Comparison of ENCODE assay signal across 9 mouse cellular contexts in genomic region chr13:63255519-63256011, GRCm38 (mm10).
DNase-seq lines count a peak whose midpoint lies in the region; ATAC-seq lines count a peak whose summit lies in the region.
"Had no signal": no experiment of that assay in that cellular context is flagged by ENCODE, and none has a peak within 500 bp of the region (broad histone marks: within the 10 kb centered on the region; RNA-seq: fewer than 3 reads in every experiment).

No protein-coding gene starts in this region.

- H3K4me3 ChIP-seq in embryonic facial prominence, embryonic 12.5 days: no peak overlapping the region
- H3K4me3 ChIP-seq in embryonic facial prominence, embryonic 10.5 days: no peak overlapping the region
- no peak overlapping the region for H3K4me3 ChIP-seq in embryonic facial prominence, embryonic 15.5 days (replicated peaks)
- H3K4me3 ChIP-seq: midbrain, embryonic 12.5 days had no signal

- 78% methylated on average over 5 of the region's 5 CpGs for WGBS in embryonic facial prominence, embryonic 12.5 days
- WGBS in embryonic facial prominence, embryonic 10.5 days: 85% methylated on average over 5 of the region's 5 CpGs
- WGBS in embryonic facial prominence, embryonic 15.5 days: 70% methylated on average over 5 of the region's 5 CpGs

- peaks cover 56% of the 10 kb centered on the region for H3K4me1 ChIP-seq in embryonic facial prominence, embryonic 12.5 days
- H3K4me1 ChIP-seq in embryonic facial prominence, embryonic 10.5 days: peaks cover 49% of the 10 kb centered on the region
- H3K4me1 ChIP-seq in embryonic facial prominence, embryonic 15.5 days: peaks cover 82% of the 10 kb centered on the region

- no peak overlapping the region for H3K9ac ChIP-seq in embryonic facial prominence, embryonic 12.5 days
- no peak overlapping the region for H3K9ac ChIP-seq in embryonic facial prominence, embryonic 15.5 days
- H3K9ac ChIP-seq: midbrain, embryonic 12.5 days had no signal

- DNase-seq in embryonic facial prominence, embryonic 10.5 days (ENCODE audit: low spot score): no peak
- peak; percentile 74 for DNase-seq in kidney, adult 9 months
- DNase-seq in lung, postnatal 4 days: peak; percentile 61 to 70
- DNase-seq in T-cell, adult 2 months (ENCODE audit: low spot score): no peak
- DNase-seq in urinary bladder, postnatal 4 days (ENCODE audit: low spot score in 2 of 2): no peak
- DNase-seq in spleen, postnatal 10 days (ENCODE audit: low spot score in 2 of 2): no peak

- H3K9me3 ChIP-seq in embryonic facial prominence, embryonic 12.5 days: no peaks in the 10 kb centered on the region
- 0 out of 2 replicates have a peak, but pooled peaks cover 4% of the 10 kb centered on the region for H3K9me3 ChIP-seq in embryonic facial prominence, embryonic 10.5 days
- no peaks in the 10 kb centered on the region for H3K9me3 ChIP-seq in embryonic facial prominence, embryonic 15.5 days (replicated peaks)
- H3K9me3 ChIP-seq: midbrain, embryonic 12.5 days had no signal

- H3K36me3 ChIP-seq in embryonic facial prominence, embryonic 12.5 days: peaks cover 24% of the 10 kb centered on the region
- peaks cover 31% of the 10 kb centered on the region for H3K36me3 ChIP-seq in embryonic facial prominence, embryonic 10.5 days (replicated peaks)
- peaks cover 14% of the 10 kb centered on the region; the same call in 1 of the 2 replicates for H3K36me3 ChIP-seq in embryonic facial prominence, embryonic 15.5 days
- H3K36me3 ChIP-seq: midbrain, embryonic 12.5 days had no signal

- ATAC-seq in embryonic facial prominence, embryonic 12.5 days (ENCODE audit: insufficient number of reproducible peaks, insufficient read depth, low FRiP score, low TSS enrichment): no peak
- ATAC-seq in embryonic facial prominence, embryonic 15.5 days (ENCODE audit: insufficient number of reproducible peaks, low FRiP score, low TSS enrichment, low read depth): no peak

- no peak overlapping the region for H3K4me2 ChIP-seq in embryonic facial prominence, embryonic 12.5 days (replicated peaks)
- H3K4me2 ChIP-seq in embryonic facial prominence, embryonic 15.5 days (replicated peaks): no peak overlapping the region
- H3K4me2 ChIP-seq: midbrain, embryonic 12.5 days had no signal

- peak overlapping the region; percentile 4; the same call in 1 of the 2 replicates for H3K27ac ChIP-seq in embryonic facial prominence, embryonic 12.5 days
- H3K27ac ChIP-seq in embryonic facial prominence, embryonic 10.5 days (replicated peaks): no peak overlapping the region
- 0 out of 2 replicates have a peak overlapping the region, but pooled peaks have one; percentile 24 for H3K27ac ChIP-seq in embryonic facial prominence, embryonic 15.5 days (replicated peaks)
- H3K27ac ChIP-seq: midbrain, embryonic 12.5 days had no signal

- H3K27me3 ChIP-seq in embryonic facial prominence, embryonic 12.5 days: no peaks in the 10 kb centered on the region
- H3K27me3 ChIP-seq in embryonic facial prominence, embryonic 10.5 days (replicated peaks; ENCODE audit: low read depth, poor library complexity, severe bottlenecking): no peaks in the 10 kb centered on the region
- no peaks in the 10 kb centered on the region for H3K27me3 ChIP-seq in embryonic facial prominence, embryonic 15.5 days

Comparison
In these comparisons a context has a peak if more than half of its experiments do, and no peak if none do; other contexts are left out.
1. DNase-seq: peak in kidney, adult 9 months (single experiment) and lung, postnatal 4 days (2 of 2); none in embryonic facial prominence, embryonic 10.5 days (single experiment), T-cell, adult 2 months (single experiment), urinary bladder, postnatal 4 days (0 of 2) and spleen, postnatal 10 days (0 of 2).